22 mouse cellular contexts compared by ENCODE assay signal in genomic region chr1:107586196-107586595, GRCm38 (mm10). TPM values are rescaled to one million over a fixed set of nuclear protein-coding genes. Genes with fewer than 3 reads are reported as not detected.
DNase-seq lines count a peak whose midpoint lies in the region; ATAC-seq and TF ChIP-seq lines count a peak whose summit lies in the region.
"Had no signal": no experiment of that assay in that cellular context is flagged by ENCODE, and none has a peak within 500 bp of the region (broad histone marks: within the 10 kb centered on the region; RNA-seq: fewer than 3 reads in every experiment).

No protein-coding gene starts in this region.

- H3K9ac ChIP-seq in kidney, embryonic 16.5 days (replicated peaks; ENCODE audit: low read length): no peak overlapping the region
- H3K9ac ChIP-seq: embryonic facial prominence, embryonic 12.5 days; forebrain, embryonic 13.5 days had no signal

- H3K4me2 ChIP-seq in kidney, embryonic 16.5 days (replicated peaks; ENCODE audit: low read depth, low read length): no peak overlapping the region
- H3K4me2 ChIP-seq: embryonic facial prominence, embryonic 12.5 days; forebrain, embryonic 13.5 days had no signal

- DNase-seq in kidney, adult 2 months: peak; percentile 66
- DNase-seq in kidney, adult 9 months: peak; percentile 56
- DNase-seq in kidney, adult 18-20 months: no peak
- DNase-seq in kidney, postnatal 14 days: peak; percentile 32
- no peak for DNase-seq in kidney, adult 11 months
- DNase-seq in kidney, postnatal 36 days: peak; percentile 37 to 44
- DNase-seq: adrenal gland, adult 8-10 months; adrenal gland, postnatal 14 days; adrenal gland, postnatal 36 days; B cell, adult 2 months; cerebellum, adult 11-12 months; cerebellum, adult 9-10 months; cerebellum, postnatal 25 days had no signal

- TF ChIP-seq CTCF in kidney, adult 2 months (conservative IDR thresholded peaks at IDR 0.05; ENCODE audit: insufficient read depth, insufficient read length, low read depth, low read length): no peak

- no peak overlapping the region for H3K4me3 ChIP-seq in kidney, adult 2 months (ENCODE audit: insufficient read depth, low read depth, low read length)
- H3K4me3 ChIP-seq in kidney, embryonic 16.5 days (ENCODE audit: low read length): no peak overlapping the region
- H3K4me3 ChIP-seq: embryonic facial prominence, embryonic 10.5 days; embryonic facial prominence, embryonic 12.5 days; forebrain, embryonic 13.5 days had no signal

- 0 out of 2 replicates have a peak, but pooled peaks cover 3% of the 10 kb centered on the region for H3K4me1 ChIP-seq in kidney, adult 2 months (ENCODE audit: control insufficient read depth, insufficient read depth, low read length)
- H3K4me1 ChIP-seq in kidney, embryonic 16.5 days (ENCODE audit: insufficient read depth, low read length): no peaks in the 10 kb centered on the region
- H3K4me1 ChIP-seq: forebrain, embryonic 13.5 days had no signal

- no peaks in the 10 kb centered on the region for H3K36me3 ChIP-seq in kidney, adult 2 months (ENCODE audit: control insufficient read depth, insufficient read depth, low read length)
- H3K36me3 ChIP-seq in kidney, embryonic 16.5 days (ENCODE audit: insufficient read depth, low read length): no peaks in the 10 kb centered on the region
- H3K36me3 ChIP-seq: embryonic facial prominence, embryonic 10.5 days; embryonic facial prominence, embryonic 12.5 days; G1E had no signal

- ATAC-seq in kidney, embryonic 16.5 days (ENCODE audit: low FRiP score, low TSS enrichment): no peak
- ATAC-seq: activated CD4-positive, CD25-positive, alpha-beta regulatory T cell, adult 4 months; CD4-positive, CD25-positive, alpha-beta regulatory T cell, adult 4 months; forebrain, embryonic 13.5 days; Patski had no signal

- 17% methylated on average over 3 of the region's 3 CpGs for WGBS in kidney, adult 2 months
- WGBS in kidney, embryonic 16.5 days: 69% methylated on average over 3 of the region's 3 CpGs

- no peaks in the 10 kb centered on the region for H3K27me3 ChIP-seq in kidney, adult 2 months (replicated peaks; ENCODE audit: control insufficient read depth, insufficient read depth, low read length)
- no peaks in the 10 kb centered on the region for H3K27me3 ChIP-seq in kidney, embryonic 16.5 days (ENCODE audit: insufficient read depth, low read length)
- H3K27me3 ChIP-seq: CH12.LX; embryonic facial prominence, embryonic 12.5 days; forebrain, embryonic 13.5 days; Patski had no signal

- TF ChIP-seq POLR2A in kidney, adult 2 months (IDR thresholded peaks at IDR 0.05; ENCODE audit: low read depth, low read length): no peak

- H3K27ac ChIP-seq in kidney, adult 2 months (ENCODE audit: insufficient read depth, low read depth, low read length): no peak overlapping the region
- H3K27ac ChIP-seq in kidney, embryonic 16.5 days (ENCODE audit: low read length): no peak overlapping the region
- H3K27ac ChIP-seq: embryonic facial prominence, embryonic 10.5 days; embryonic facial prominence, embryonic 12.5 days; forebrain, embryonic 13.5 days had no signal

- H3K9me3 ChIP-seq in kidney, embryonic 16.5 days (ENCODE audit: low read length): no peaks in the 10 kb centered on the region
- H3K9me3 ChIP-seq: embryonic facial prominence, embryonic 10.5 days; embryonic facial prominence, embryonic 12.5 days; forebrain, embryonic 13.5 days had no signal

RNA-seq across cellular contexts. Expression of gene Serpinb8, which starts 3.6 kb away (rescaled TPM):
- 7.5 and 11.0 TPM in 2 replicates for polyA plus RNA-seq in kidney, adult 2 months (2012; rRNA removed)
- 1.0 and 1.1 TPM in 2 replicates for polyA plus RNA-seq in kidney, embryonic 16.5 days (2015; fragmentation: Nextera tagmentation; extraction: Ambion mirVana)
- polyA plus RNA-seq: activated CD4-positive, CD25-positive, alpha-beta regulatory T cell, adult 4 months; CD4-positive, CD25-positive, alpha-beta regulatory T cell, adult 4 months had no signal

Comparison
In these comparisons a context has a peak if more than half of its experiments do, and no peak if none do; other contexts are left out.
1. DNase-seq: peak in kidney, adult 2 months (single experiment), kidney, adult 9 months (single experiment), kidney, postnatal 14 days (single experiment) and kidney, postnatal 36 days (2 of 2); none in kidney, adult 18-20 months (single experiment) and kidney, adult 11 months (single experiment).